Mouse (Mus musculus): ENCODE data around the gene Rbpjl. TPM values are rescaled to one million over a fixed set of nuclear protein-coding genes. Genes with fewer than 3 reads are reported as not detected.
A peak's percentile ranks its signal among the peaks of the same experiment; 100 is the strongest.

Rbpjl gene
- polyA plus RNA-seq, 1 experiment from 2014 or later: 4.9 TPM

DNA sequence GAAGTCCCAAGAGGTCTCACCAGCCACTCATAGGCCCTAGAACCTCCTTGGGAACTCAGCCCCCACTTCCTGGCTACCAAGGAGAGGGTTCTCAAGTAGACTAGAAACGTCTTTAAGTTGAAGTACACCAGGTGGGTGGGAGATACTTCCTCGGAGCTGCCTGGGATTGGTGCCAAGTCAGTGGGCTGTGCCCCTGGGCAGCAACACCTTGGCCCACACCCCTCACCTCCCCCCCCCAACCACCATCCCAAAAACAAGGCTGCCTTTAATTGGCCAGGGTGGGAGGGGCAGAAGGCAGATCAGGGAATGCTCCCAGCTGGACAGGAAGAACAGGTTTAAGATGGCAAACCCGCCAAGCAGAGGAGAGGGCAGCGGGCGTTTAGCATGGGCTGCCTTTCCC is 37.4 kb downstream of the Rbpjl start:
- WGBS: 55% methylated on average over 5 of the region's 5 CpGs
- no peaks in the 10 kb centered on the region for H3K9me3 ChIP-seq (ENCODE audit: low read depth, low read length)
- H3K27ac ChIP-seq (ENCODE audit: low read depth): no peak overlapping the region
- peak overlapping the region; percentile 87 for H3K4me2 ChIP-seq
- H3K27me3 ChIP-seq (ENCODE audit: insufficient read depth, low read length): no peaks in the 10 kb centered on the region
- TF ChIP-seq CTCF (IDR thresholded peaks at IDR 0.05; ENCODE audit: low read depth): no peak
- no peak overlapping the region for H3K9ac ChIP-seq
- H3K4me3 ChIP-seq (ENCODE audit: low read depth, low read length): 0 out of 2 replicates have a peak overlapping the region, but pooled peaks have one; percentile 70
- DNase-seq (peak; percentile 73), ATAC-seq (ENCODE audit: insufficient read depth) (peak; percentile 35)
- H3K36me3 ChIP-seq (ENCODE audit: insufficient read depth): no peaks in the 10 kb centered on the region
- H3K4me1 ChIP-seq (ENCODE audit: insufficient read depth): peaks cover 37% of the 10 kb centered on the region

DNA sequence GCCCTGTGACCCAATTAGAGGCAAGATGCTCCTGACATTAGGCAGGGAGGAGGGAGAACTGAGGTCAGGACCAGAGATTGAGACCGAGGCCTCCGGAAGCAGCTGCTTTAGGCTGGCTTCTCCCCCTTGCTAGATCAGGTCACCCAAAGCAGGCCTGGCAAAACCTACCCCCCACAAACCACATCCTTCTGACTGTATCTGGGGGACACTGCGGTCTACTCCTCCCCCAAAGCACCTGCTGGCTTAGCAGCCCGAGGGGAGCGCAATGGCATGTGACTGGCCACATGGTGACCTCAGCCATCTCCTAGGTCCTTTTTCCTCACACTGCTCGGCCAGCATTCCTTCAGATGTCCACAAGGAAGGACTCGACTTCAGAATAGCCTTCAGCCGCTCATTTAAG is 38.2 kb downstream of the Rbpjl start:
- DNase-seq: no peak
- Histone ChIP-seq H3K27ac (ENCODE audit: low read depth) (0 out of 2 replicates have a peak overlapping the region, but pooled peaks have one; percentile 33), H3K36me3 (ENCODE audit: insufficient read depth) (no peaks in the 10 kb centered on the region), H3K4me2 (peak overlapping the region; percentile 87), H3K4me1 (ENCODE audit: insufficient read depth) (peaks cover 36% of the 10 kb centered on the region), H3K4me3 (ENCODE audit: low read depth, low read length) (peak overlapping the region; percentile 70), H3K9ac (peak overlapping the region; percentile 34; the same call in 1 of the 2 replicates), H3K27me3 (ENCODE audit: insufficient read depth, low read length) (no peaks in the 10 kb centered on the region), H3K9me3 (ENCODE audit: low read depth, low read length) (no peaks in the 10 kb centered on the region)
- no peak for ATAC-seq (ENCODE audit: insufficient read depth)
- WGBS: 31% methylated on average over 8 of the region's 8 CpGs
- no peak for TF ChIP-seq CTCF (IDR thresholded peaks at IDR 0.05; ENCODE audit: low read depth)

DNA sequence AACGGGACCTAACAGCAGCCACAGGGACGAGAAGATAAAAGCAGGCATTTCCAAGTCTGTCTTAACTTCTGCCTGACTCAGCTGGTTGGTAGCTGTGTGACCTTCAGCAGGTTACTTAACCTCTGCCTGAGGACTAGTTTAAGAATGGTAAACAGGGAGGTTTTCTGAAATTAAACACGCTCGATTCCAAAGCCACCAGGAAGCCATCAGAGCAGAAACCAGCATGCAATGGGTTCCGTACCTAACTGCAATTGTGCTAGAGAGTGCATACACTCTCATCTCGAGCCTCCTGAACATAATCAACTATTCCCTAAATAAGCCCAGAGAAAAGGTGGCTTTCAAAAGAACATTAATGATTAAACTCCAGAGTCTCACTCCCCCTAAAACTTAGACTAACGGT is 38.8 kb downstream of the Rbpjl start:
- ATAC-seq (ENCODE audit: insufficient read depth) (no peak), DNase-seq (no peak)
- peak overlapping the region; percentile 80 for H3K9ac ChIP-seq
- WGBS: 33% methylated on average over 7 of the region's 7 CpGs
- H3K27ac ChIP-seq (ENCODE audit: low read depth): no peak overlapping the region
- no peaks in the 10 kb centered on the region for H3K9me3 ChIP-seq (ENCODE audit: low read depth, low read length)
- H3K4me1 ChIP-seq (ENCODE audit: insufficient read depth): peaks cover 31% of the 10 kb centered on the region
- H3K4me3 ChIP-seq (ENCODE audit: low read depth, low read length): peak overlapping the region; percentile 70
- no peaks in the 10 kb centered on the region for H3K36me3 ChIP-seq (ENCODE audit: insufficient read depth)
- H3K27me3 ChIP-seq (ENCODE audit: insufficient read depth, low read length): no peaks in the 10 kb centered on the region
- no peak for TF ChIP-seq CTCF (IDR thresholded peaks at IDR 0.05; ENCODE audit: low read depth)
- peak overlapping the region; percentile 87 for H3K4me2 ChIP-seq

DNA sequence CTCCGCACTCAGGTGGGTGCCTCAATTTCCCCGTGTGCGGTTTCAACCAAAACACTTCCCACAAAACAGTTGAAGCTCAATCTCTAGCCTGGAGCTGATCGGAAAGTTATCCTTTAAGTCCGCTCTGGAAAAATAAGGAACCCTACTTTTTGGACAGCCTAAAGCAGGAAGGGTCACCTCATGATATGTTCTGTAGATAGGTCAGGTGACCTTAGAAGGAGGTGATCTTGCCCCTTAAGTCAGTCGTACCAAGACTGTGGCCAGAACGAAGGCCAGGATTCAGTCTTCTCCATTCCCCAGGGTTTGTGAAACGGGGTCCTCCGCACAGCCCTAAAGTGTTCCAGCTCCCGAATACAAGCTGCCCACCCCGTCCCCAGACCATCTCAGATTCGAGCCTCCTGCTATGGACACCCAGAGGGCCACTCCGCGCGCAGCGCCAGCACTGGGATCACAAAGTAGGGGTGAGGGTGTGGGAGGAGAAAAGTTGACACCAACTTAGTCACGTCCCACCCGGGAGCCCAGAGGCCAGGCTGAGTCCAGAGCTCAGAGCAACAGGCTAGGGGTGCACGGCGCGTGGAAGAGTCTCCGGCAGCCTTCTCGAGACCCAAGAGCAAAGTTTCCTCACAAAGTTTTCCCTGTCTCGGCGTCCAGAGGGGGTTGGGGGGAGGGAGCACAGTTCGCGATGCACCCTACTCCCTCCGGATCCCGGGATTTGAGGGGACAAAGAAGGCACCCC is 39.5 kb downstream of the Rbpjl start:
- H3K27me3 ChIP-seq (ENCODE audit: insufficient read depth, low read length): no peaks in the 10 kb centered on the region
- H3K4me2 ChIP-seq: peak overlapping the region; percentile 87
- ATAC-seq (ENCODE audit: insufficient read depth) (peak; percentile 57), DNase-seq (peak; percentile 59)
- no peak for TF ChIP-seq CTCF (IDR thresholded peaks at IDR 0.05; ENCODE audit: low read depth)
- H3K9me3 ChIP-seq (ENCODE audit: low read depth, low read length): no peaks in the 10 kb centered on the region
- H3K4me1 ChIP-seq (ENCODE audit: insufficient read depth): peaks cover 24% of the 10 kb centered on the region
- H3K27ac ChIP-seq (ENCODE audit: low read depth): peak overlapping the region; percentile 60; the same call in 1 of the 2 replicates
- peak overlapping the region; percentile 70 for H3K4me3 ChIP-seq (ENCODE audit: low read depth, low read length)
- peak overlapping the region; percentile 80 for H3K9ac ChIP-seq
- 3% methylated on average over 29 of the region's 29 CpGs for WGBS
- H3K36me3 ChIP-seq (ENCODE audit: insufficient read depth): no peaks in the 10 kb centered on the region

DNA sequence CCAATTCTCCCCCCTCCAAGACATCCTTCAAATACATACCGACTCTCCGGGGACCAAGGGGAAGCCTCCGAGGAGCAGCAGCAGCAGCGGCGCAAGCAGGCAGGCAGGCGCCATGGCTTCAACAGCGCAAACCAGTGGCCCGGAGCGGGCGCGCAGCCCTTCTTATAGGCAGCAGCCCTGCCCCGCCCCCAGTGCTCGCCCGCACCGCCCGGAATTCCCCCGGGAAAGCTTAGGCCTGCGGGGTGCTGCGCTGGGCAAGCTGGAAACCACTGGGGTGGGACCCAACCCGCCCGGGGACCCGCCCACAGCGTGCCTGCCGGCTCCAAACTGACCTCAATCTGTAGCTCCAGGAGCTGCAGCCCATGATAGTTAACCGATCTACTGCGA is 40.1 kb downstream of the Rbpjl start:
- no peaks in the 10 kb centered on the region for H3K27me3 ChIP-seq (ENCODE audit: insufficient read depth, low read length)
- peaks cover 20% of the 10 kb centered on the region for H3K4me1 ChIP-seq (ENCODE audit: insufficient read depth)
- H3K9me3 ChIP-seq (ENCODE audit: low read depth, low read length): no peaks in the 10 kb centered on the region
- ATAC-seq (ENCODE audit: insufficient read depth): peak; percentile 93
- peak overlapping the region; percentile 60; the same call in 1 of the 2 replicates for H3K27ac ChIP-seq (ENCODE audit: low read depth)
- peak overlapping the region; percentile 80 for H3K9ac ChIP-seq
- H3K4me3 ChIP-seq (ENCODE audit: low read depth, low read length): peak overlapping the region; percentile 70
- peak; percentile 92 for DNase-seq
- 0% methylated on average over 26 of the region's 26 CpGs for WGBS
- no peaks in the 10 kb centered on the region for H3K36me3 ChIP-seq (ENCODE audit: insufficient read depth)
- H3K4me2 ChIP-seq: peak overlapping the region; percentile 87
- TF ChIP-seq CTCF (IDR thresholded peaks at IDR 0.05; ENCODE audit: low read depth): peak; percentile 39; the same call in 1 of the 2 replicates

DNA sequence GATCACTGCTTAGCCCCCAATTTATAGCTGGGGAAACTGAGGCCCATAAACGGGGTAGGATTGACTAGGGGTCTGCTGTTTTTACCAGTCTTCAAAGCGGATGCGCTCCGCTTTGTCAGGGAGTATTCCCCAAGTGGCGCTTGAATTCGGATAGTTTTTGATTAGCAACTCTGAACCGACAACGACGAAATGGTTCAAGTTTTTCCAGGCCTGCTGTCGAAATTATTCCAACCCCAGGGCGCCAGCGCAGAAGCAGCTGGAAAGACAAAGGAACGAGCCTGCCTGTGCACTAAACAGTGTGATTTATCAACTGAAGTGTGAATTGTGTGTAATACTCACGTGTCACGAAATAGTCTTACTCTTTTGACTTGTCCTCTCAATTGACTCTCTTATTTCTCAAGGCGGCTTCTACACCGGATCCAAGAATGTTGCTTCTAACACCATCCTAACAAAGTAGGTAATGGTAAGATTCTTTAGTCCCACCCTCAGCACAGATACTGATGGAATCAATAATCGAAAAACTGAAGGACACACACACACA is 40.6 kb downstream of the Rbpjl start, which contains the start of gene Sdc4:
Sdc4 (minus strand) TSS at position 428 of the 541 bp plus-strand sequence.
- WGBS: 6% methylated on average over 18 of the region's 18 CpGs
- Histone ChIP-seq H3K27ac (ENCODE audit: low read depth) (peak within 1 kb of the TSS; percentile 60; the same call in 1 of the 2 replicates), H3K4me1 (ENCODE audit: insufficient read depth) (peaks cover 19% of the 10 kb centered on the region), H3K4me2 (peak within 1 kb of the TSS; percentile 87), H3K36me3 (ENCODE audit: insufficient read depth) (no peaks in the 10 kb centered on the region), H3K9me3 (ENCODE audit: low read depth, low read length) (no peaks in the 10 kb centered on the region), H3K9ac (peak within 1 kb of the TSS; percentile 80), H3K27me3 (ENCODE audit: insufficient read depth, low read length) (no peaks in the 10 kb centered on the region), H3K4me3 (ENCODE audit: low read depth, low read length) (peak within 1 kb of the TSS; percentile 70)
- no peak for TF ChIP-seq CTCF (IDR thresholded peaks at IDR 0.05; ENCODE audit: low read depth)
- 0 out of 2 replicates have a peak, but pooled peaks have one; percentile 4 for ATAC-seq (ENCODE audit: insufficient read depth)
- DNase-seq: no peak

DNA sequence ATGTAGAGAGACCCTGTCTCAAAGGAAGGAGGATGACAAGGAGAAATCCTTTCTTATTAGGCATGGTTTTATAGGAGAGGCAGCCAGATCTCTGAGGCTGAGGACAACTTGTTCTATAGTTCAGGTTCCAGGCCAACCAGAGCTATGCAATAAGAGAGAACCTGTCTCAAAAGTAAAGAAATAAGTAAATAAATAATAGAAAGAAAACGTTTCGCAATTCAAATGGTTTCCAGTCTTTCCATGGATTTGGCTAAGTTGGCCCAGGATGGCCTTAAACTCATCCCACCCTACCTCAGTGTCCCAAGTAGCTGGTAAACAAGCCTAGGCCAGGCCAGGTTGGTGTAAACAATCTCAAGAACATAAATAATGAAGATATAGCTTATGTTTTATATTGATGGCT is 41.8 kb downstream of the Rbpjl start:
- no peak for ATAC-seq (ENCODE audit: insufficient read depth)
- Histone ChIP-seq H3K36me3 (ENCODE audit: insufficient read depth) (no peaks in the 10 kb centered on the region), H3K27me3 (ENCODE audit: insufficient read depth, low read length) (no peaks in the 10 kb centered on the region), H3K4me2 (no peak overlapping the region), H3K4me3 (ENCODE audit: low read depth, low read length) (no peak overlapping the region), H3K27ac (ENCODE audit: low read depth) (no peak overlapping the region), H3K9ac (no peak overlapping the region), H3K9me3 (ENCODE audit: low read depth, low read length) (no peaks in the 10 kb centered on the region), H3K4me1 (ENCODE audit: insufficient read depth) (peaks cover 12% of the 10 kb centered on the region)
- TF ChIP-seq CTCF (IDR thresholded peaks at IDR 0.05; ENCODE audit: low read depth): no peak
- 68% methylated on average over 2 of the region's 2 CpGs for WGBS
- DNase-seq: no peak
